31 mouse cellular contexts compared by ENCODE assay signal in the genomic region with DNA sequence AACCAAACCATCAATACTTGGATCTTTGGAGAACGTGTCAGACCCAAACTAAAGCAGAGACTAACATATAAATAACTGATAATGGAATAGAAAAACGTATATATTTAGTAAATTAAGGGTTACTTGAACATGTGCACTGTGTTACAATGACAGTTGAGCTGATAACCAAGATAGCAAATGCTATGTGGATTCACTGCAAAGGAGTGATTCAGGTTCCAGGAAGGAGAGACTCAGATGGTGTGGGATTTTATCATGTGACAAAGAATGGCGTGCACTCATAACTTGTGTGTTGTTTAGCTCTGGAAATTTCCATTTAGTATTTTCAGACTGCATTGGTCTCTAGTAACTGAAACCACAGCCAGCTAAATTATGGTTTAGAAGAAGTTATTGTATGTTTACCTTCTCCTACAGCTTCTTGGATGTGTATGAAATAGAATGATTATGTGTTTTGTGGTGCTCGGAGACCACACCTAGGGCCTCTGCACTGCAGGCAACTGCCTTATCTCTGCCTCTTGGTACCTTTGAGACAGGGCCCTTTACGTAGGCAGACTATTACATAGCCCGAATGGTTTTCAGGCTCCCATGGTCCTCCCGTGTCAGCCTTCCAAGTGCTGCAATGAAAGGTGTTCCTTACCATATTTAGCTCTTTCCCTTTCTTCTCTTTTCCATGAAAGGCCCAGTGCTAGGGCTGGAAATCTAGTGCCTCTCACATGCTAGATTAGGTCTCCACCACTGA. TPM values are rescaled to one million over a fixed set of nuclear protein-coding genes. Genes with fewer than 3 reads are reported as not detected.
DNase-seq lines count a peak whose midpoint lies in the region; ATAC-seq and TF ChIP-seq lines count a peak whose summit lies in the region.
"Had no signal": no experiment of that assay in that cellular context is flagged by ENCODE, and none has a peak within 500 bp of the region (broad histone marks: within the 10 kb centered on the region; RNA-seq: fewer than 3 reads in every experiment).

No protein-coding gene starts in this region.

- H3K27ac ChIP-seq in liver, embryonic 13.5 days = peak overlapping the region; percentile 13; the same call in 1 of the 2 replicates
- no peak overlapping the region for H3K27ac ChIP-seq in hindbrain, embryonic 10.5 days
- no peak overlapping the region for H3K27ac ChIP-seq in hindbrain, embryonic 12.5 days
- H3K27ac ChIP-seq: embryonic facial prominence, embryonic 10.5 days; embryonic facial prominence, embryonic 15.5 days; forebrain, embryonic 12.5 days; heart, embryonic 10.5 days; heart, embryonic 15.5 days; hindbrain, embryonic 14.5 days; limb, embryonic 10.5 days; limb, embryonic 15.5 days; midbrain, embryonic 13.5 days; neural tube, embryonic 13.5 days had no signal

- peak; percentile 47 for ATAC-seq in G1E (ENCODE audit: extremely low read depth, insufficient number of reproducible peaks, low FRiP score, poor library complexity, severe bottlenecking)
- peak; percentile 77 for ATAC-seq in liver, embryonic 13.5 days (ENCODE audit: low read depth)
- ATAC-seq in megakaryocyte progenitor cell, adult 5-6 weeks (replicated peaks; ENCODE audit: poor library complexity) = peak; percentile 45
- ATAC-seq in hindbrain, embryonic 12.5 days (ENCODE audit: low FRiP score) = no peak
- ATAC-seq: intestine, postnatal 0 days; midbrain, embryonic 13.5 days; Patski had no signal

- H3K9me3 ChIP-seq in G1E (replicated peaks) = no peaks in the 10 kb centered on the region
- no peaks in the 10 kb centered on the region for H3K9me3 ChIP-seq in liver, embryonic 13.5 days (replicated peaks)
- no peaks in the 10 kb centered on the region for H3K9me3 ChIP-seq in hindbrain, embryonic 10.5 days
- H3K9me3 ChIP-seq in hindbrain, embryonic 12.5 days (replicated peaks) = no peaks in the 10 kb centered on the region
- H3K9me3 ChIP-seq: embryonic facial prominence, embryonic 10.5 days; embryonic facial prominence, embryonic 15.5 days; forebrain, embryonic 12.5 days; heart, embryonic 10.5 days; heart, embryonic 15.5 days; limb, embryonic 10.5 days; limb, embryonic 15.5 days; midbrain, embryonic 13.5 days; neural tube, embryonic 13.5 days had no signal

- 22% methylated on average over 7 of the region's 7 CpGs for WGBS in liver, embryonic 13.5 days (ENCODE audit: insufficient replicate concordance)
- whole genome bisulfite sequencing in hindbrain, embryonic 10.5 days = 92% methylated on average over 7 of the region's 7 CpGs
- WGBS in hindbrain, embryonic 12.5 days = 92% methylated on average over 7 of the region's 7 CpGs

- no peak overlapping the region for H3K4me3 ChIP-seq in G1E (ENCODE audit: low read depth, low read length)
- H3K4me3 ChIP-seq in liver, embryonic 13.5 days (replicated peaks) = no peak overlapping the region
- no peak overlapping the region for H3K4me3 ChIP-seq in hindbrain, embryonic 10.5 days
- H3K4me3 ChIP-seq in hindbrain, embryonic 12.5 days = no peak overlapping the region
- H3K4me3 ChIP-seq: embryonic facial prominence, embryonic 10.5 days; embryonic facial prominence, embryonic 15.5 days; forebrain, embryonic 12.5 days; heart, embryonic 10.5 days; heart, embryonic 15.5 days; limb, embryonic 10.5 days; limb, embryonic 15.5 days; megakaryocyte, embryonic 14.5 days; midbrain, embryonic 13.5 days; neural tube, embryonic 13.5 days had no signal

- no peak for DNase-seq in G1E (ENCODE audit: low spot score)
- peak; percentile 47 for DNase-seq in c-Kit-positive CD71-positive TER-119-negative erythroid progenitor cells, embryonic 14.5 days (ENCODE audit: low read depth)
- DNase-seq in liver, embryonic 13.5 days = no peak
- no peak for DNase-seq in hindbrain, embryonic 10.5 days (ENCODE audit: low spot score)
- DNase-seq in cerebellum, postnatal 10 days = no peak
- DNase-seq: adrenal gland, postnatal 14 days; cerebellum, adult 18-20 months; cerebellum, postnatal 25 days; gastrocnemius, postnatal 14 days; heart, postnatal 36 days; kidney, adult 9 months; kidney, postnatal 10 days; layer of hippocampus, postnatal 36 days; lung, postnatal 36 days; thymus, adult 2 months; thymus, postnatal 4 days had no signal

- H3K4me2 ChIP-seq in liver, embryonic 13.5 days = peak overlapping the region; percentile 18; the same call in 1 of the 2 replicates
- no peak overlapping the region for H3K4me2 ChIP-seq in hindbrain, embryonic 12.5 days (replicated peaks)
- H3K4me2 ChIP-seq: embryonic facial prominence, embryonic 15.5 days; forebrain, embryonic 12.5 days; heart, embryonic 15.5 days; hindbrain, embryonic 14.5 days; limb, embryonic 15.5 days; midbrain, embryonic 13.5 days; neural tube, embryonic 13.5 days had no signal

- no peak for TF ChIP-seq CTCF in G1E (IDR thresholded peaks at IDR 0.05; ENCODE audit: low read depth, low read length)

- H3K27me3 ChIP-seq in G1E (ENCODE audit: insufficient read depth, low read length) = no peaks in the 10 kb centered on the region
- no peaks in the 10 kb centered on the region for H3K27me3 ChIP-seq in liver, embryonic 13.5 days
- H3K27me3 ChIP-seq in hindbrain, embryonic 10.5 days (ENCODE audit: insufficient read depth, poor library complexity, severe bottlenecking) = no peaks in the 10 kb centered on the region
- H3K27me3 ChIP-seq in hindbrain, embryonic 12.5 days = no peaks in the 10 kb centered on the region
- H3K27me3 ChIP-seq: embryonic facial prominence, embryonic 15.5 days; forebrain, embryonic 12.5 days; heart, embryonic 15.5 days; limb, embryonic 15.5 days; megakaryocyte, embryonic 14.5 days; midbrain, embryonic 13.5 days; neural tube, embryonic 13.5 days; Patski had no signal

- H3K36me3 ChIP-seq in G1E (replicated peaks) = peaks cover 43% of the 10 kb centered on the region
- H3K36me3 ChIP-seq in liver, embryonic 13.5 days = peaks cover 7% of the 10 kb centered on the region; the same call in 1 of the 2 replicates
- peaks cover 19% of the 10 kb centered on the region for H3K36me3 ChIP-seq in hindbrain, embryonic 10.5 days
- peaks cover 4% of the 10 kb centered on the region; the same call in 1 of the 2 replicates for H3K36me3 ChIP-seq in hindbrain, embryonic 12.5 days
- H3K36me3 ChIP-seq: heart, embryonic 15.5 days had no signal

- H3K4me1 ChIP-seq in G1E (ENCODE audit: insufficient read depth, low read depth, low read length) = peaks cover 69% of the 10 kb centered on the region
- H3K4me1 ChIP-seq in liver, embryonic 13.5 days (replicated peaks) = peaks cover 50% of the 10 kb centered on the region
- H3K4me1 ChIP-seq in hindbrain, embryonic 10.5 days (replicated peaks) = peaks cover 4% of the 10 kb centered on the region; the same call in 1 of the 2 replicates
- peaks cover 7% of the 10 kb centered on the region; the same call in 1 of the 2 replicates for H3K4me1 ChIP-seq in hindbrain, embryonic 12.5 days

- no peak overlapping the region for H3K9ac ChIP-seq in liver, embryonic 13.5 days
- H3K9ac ChIP-seq in hindbrain, embryonic 12.5 days = no peak overlapping the region
- H3K9ac ChIP-seq: embryonic facial prominence, embryonic 15.5 days; forebrain, embryonic 12.5 days; heart, embryonic 15.5 days; hindbrain, embryonic 14.5 days; limb, embryonic 15.5 days; midbrain, embryonic 13.5 days; neural tube, embryonic 13.5 days had no signal

RNA-seq across cellular contexts. Expression of gene AU040320, which starts 53.5 kb away (rescaled TPM):
- total RNA-seq in G1E (2014; fragmentation: Nextera tagmentation) (41.5 and 45.5 TPM in 2 replicates), G1E (2017) (15.1 and 15.5 TPM in 2 replicates)
- polyA plus RNA-seq in G1E (2012) = 10.6 and 21.8 TPM in 2 replicates
- 6.4 and 7.6 TPM in 2 replicates for polyA plus RNA-seq in liver, embryonic 13.5 days (2015; fragmentation: Nextera tagmentation; extraction: Ambion mirVana)
- total RNA-seq in megakaryocyte progenitor cell, adult 5-6 weeks (2015) = 11.6 and 14.3 TPM in 2 replicates
- total RNA-seq in megakaryocyte progenitor cell, adult 5-6 weeks (2017) = 12.5 and 19.1 TPM in 2 replicates
- polyA plus RNA-seq in hindbrain, embryonic 10.5 days (2016; fragmentation: Nextera tagmentation; extraction: Ambion mirVana) = 25.3 and 31.4 TPM in 2 replicates
- 35.3 and 38.6 TPM in 2 replicates for polyA plus RNA-seq in hindbrain, embryonic 12.5 days (2016; fragmentation: Nextera tagmentation; extraction: Ambion mirVana)

RNA-seq across cellular contexts. Expression of gene Ncdn, which starts 53.6 kb away (rescaled TPM):
- total RNA-seq in G1E (2014; fragmentation: Nextera tagmentation) (16.9 and 18.4 TPM in 2 replicates), G1E (2017) (10.3 and 11.4 TPM in 2 replicates)
- 86.9 and 89.1 TPM in 2 replicates for polyA plus RNA-seq in G1E (2012)
- polyA plus RNA-seq in liver, embryonic 13.5 days (2015; fragmentation: Nextera tagmentation; extraction: Ambion mirVana) = 8.8 and 10.5 TPM in 2 replicates
- 8.9 and 9.6 TPM in 2 replicates for total RNA-seq in megakaryocyte progenitor cell, adult 5-6 weeks (2015)
- total RNA-seq in megakaryocyte progenitor cell, adult 5-6 weeks (2017) = 8.2 and 8.5 TPM in 2 replicates
- polyA plus RNA-seq in hindbrain, embryonic 10.5 days (2016; fragmentation: Nextera tagmentation; extraction: Ambion mirVana) = 35.6 and 49.1 TPM in 2 replicates
- polyA plus RNA-seq in hindbrain, embryonic 12.5 days (2016; fragmentation: Nextera tagmentation; extraction: Ambion mirVana) = 54.3 and 62.6 TPM in 2 replicates
